Mouse (Mus musculus): ENCODE measurements around the gene Rrp1.

Gene Rrp1

DNA sequence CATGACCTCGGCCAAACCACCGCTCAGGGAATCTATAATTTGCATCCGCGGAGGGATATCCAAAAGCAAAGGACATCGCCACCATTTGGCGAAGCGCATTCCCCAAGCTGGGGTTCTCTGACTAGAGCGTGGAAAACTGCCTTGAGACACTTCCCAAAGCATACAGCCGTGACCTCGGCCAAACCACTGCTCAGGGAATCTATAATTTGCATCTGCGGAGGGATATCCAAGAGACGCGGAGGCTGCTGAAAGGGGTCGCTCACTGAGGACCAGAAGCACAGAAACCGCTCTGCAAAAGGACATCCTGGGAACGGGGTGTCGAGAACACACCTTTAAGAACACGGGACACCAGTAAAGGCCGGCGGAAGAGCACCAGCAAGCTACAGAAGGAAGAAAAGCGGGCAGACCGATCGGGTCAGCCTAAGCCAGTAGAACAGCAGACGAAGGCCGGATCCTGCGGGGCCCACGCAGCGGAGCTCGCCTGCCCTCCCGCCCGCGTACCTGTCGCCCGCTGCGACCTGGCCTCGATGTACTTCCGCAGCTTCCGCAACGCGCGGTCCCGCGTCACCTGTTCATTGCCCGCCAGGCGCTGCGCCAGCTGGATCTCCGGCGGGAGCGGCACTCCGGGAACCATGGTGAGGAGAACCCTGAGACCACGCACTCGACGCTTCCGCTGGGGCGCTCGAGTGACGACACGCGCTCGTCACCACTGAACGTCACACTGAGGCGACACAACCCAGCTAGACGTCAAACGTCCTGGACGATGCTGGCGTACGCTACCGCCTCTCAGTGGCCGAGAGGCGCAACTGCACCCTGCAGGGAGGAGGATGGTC lies at the start of gene Rrp1:
Rrp1 (minus strand) TSS at position 725 of the 833 bp plus-strand sequence.
- DNase-seq (ENCODE audit: low spot score), result peak; percentile 97

DNA sequence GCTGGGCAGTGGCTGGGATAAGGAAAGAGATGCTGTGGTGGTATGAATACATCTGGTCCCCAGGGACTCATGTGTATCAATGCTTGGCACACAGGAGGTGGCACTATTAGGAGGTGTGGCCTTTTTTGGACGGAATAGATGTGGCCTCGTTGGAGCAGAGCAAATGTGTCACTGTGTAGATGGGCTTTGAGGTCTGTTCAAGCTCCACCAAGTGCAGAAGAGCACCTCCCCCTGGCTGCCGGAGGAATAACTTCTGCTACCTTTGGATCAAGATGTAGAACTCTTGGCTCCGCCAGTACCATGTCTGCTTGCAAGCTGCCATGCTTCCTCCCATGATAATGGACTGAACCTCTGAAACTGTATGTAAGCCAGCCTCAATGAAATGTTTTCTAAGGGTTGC lies 48.9 kb upstream of the Rrp1 start:
- no peak for DNase-seq (ENCODE audit: low spot score)

GRCm38 (mm10) chr10:78460463-78460862 lies 47.6 kb upstream of the Rrp1 start:
- DNase-seq (ENCODE audit: low spot score), result no peak

DNA sequence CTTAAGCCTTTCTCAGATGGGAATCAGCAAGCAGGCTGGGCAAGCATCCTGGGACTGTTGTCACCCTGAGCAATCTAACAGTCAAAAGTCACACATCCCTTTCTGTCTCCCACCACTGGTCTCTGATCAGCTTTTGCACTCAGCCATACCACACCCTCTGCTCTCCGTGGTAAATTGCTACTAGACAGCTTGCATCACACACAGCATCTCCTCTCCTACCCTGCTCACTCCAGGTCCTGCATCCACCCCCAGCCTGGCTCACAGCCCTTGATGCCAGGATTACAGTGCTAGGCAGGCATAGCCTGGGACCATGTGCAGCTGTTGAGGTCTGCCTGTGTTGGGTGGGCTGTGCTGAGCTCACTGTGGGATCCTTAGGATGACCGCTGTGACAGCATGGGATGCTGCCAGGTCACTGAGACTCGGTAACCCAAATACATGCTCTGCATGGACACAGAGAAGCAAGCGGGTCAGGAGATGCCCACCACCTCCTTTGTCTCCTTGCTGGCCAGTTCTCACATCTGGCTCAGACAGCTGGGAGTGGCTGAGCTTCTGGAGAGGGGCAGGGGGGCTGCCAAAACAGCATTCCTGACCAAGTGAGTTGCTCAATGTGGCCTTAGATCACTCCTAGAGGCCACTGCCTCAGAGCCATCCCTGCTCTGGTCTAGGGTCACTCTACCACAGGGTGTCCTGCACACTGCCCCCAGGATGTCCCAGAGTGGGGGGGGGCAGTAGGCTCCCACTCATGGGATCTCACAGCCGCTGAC lies 45.7 kb upstream of the Rrp1 start:
- DNase-seq (ENCODE audit: low spot score), result no peak

DNA sequence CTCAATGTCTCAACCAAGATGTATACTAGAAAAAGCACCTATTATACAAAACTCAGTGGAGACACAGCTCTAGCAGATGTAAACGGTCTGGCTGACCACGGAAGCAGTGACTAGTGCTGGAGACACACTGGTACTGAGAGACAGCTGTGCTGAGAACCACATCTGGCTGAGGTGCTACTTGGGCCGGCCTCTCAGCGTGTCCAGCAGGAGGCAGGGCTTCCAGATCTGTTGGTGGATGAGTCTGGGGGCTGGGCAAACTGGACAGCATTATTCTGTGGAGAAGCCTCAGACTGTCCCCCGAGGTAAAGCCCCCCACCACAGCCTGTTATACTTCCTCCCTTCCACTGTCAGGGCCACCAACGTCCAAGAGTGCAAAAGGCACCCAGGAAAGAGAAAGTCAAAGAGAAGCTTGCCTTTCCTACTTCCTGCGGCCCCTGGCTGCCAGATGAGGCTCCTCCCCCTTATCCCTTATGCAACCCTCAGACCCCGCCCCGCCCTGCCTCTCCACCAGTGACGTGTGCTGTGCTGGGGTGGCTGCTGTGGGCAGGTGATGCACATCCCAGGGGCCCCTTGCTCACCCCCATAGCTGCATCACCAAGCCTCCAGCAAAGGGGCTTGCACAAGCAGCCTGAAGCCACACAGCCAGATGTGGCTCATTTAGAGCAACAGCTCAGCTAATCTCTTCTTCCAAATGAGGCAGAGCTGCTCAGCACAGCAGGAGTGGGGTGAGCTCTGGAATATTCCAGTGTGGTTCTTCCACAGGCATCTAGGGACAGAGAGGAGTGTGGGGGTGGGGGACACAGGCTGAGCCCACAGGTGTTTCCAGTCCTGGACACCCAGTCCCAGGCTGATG lies 44.9 kb upstream of the Rrp1 start:
- DNase-seq (ENCODE audit: low spot score), result peak; percentile 46

DNA sequence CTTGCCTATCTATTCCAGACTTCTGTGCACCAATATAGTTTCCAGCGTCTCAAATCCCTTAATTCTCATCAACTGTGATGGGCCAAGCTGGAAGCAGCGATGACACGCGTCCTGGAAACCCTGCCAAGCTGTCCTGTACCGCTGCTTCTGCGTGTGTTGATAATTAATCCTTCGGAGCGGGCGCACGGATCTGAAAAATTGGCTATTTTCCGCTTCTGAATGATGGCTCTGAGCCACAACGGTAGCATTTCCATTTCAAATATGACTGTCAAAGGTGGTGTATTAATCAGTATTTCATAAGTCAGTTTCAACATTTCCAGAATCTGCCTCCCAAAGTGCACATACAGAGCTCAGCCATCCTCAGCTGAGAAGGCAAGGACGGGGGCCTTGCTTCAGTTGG lies 43.9 kb upstream of the Rrp1 start:
- DNase-seq (ENCODE audit: low spot score), result no peak

DNA sequence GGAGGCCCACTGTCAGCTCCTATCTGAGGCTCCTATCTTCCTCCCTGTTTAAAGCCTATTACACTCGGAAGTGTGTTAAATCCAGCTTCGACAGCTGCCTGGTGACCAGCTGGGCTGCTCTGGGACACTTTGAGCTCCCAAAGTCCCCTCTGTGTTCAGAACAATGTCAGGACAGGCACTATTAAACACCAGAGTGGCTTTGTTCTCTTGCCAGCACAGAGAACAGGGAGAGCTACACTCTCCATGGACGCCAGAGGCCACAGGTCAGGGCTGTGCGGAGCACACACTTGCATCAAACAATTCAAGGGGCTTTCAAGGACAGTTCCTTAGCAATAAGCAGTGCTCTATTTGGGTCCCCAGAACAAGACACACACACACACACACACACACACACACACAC lies 39.8 kb upstream of the Rrp1 start:
- DNase-seq (ENCODE audit: low spot score), result no peak

- no peak for DNase-seq (ENCODE audit: low spot score)
Observed at GRCm38 (mm10) chr10:78450761-78451160, 37.9 kb upstream of the Rrp1 start.

DNA sequence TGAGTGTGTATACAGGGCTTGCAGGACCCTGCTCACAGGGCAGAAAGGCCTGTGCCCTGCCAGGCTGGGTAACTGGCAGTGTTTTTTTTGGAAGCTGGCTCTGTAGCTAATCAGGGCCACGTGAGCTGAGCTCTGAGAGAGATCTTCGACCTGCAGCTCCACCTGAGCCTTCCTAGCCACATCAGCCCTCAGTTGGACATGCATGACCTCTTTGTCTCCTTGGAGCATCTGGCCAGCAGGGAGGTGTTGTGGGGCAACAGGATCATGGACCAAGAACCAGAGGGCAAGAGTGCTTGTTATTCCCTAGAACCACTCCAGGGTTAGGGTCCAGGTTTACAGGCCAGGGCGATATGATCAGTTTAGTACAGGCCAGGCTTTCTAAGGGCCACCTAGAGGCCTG lies 34.6 kb upstream of the Rrp1 start:
- no peak for DNase-seq (ENCODE audit: low spot score)

GRCm38 (mm10) chr10:78446195-78446594 lies 33.4 kb upstream of the Rrp1 start:
- no peak for DNase-seq (ENCODE audit: low spot score)

- no peak for DNase-seq (ENCODE audit: low spot score)
Observed at GRCm38 (mm10) chr10:78442292-78442691, 29.4 kb upstream of the Rrp1 start.

DNA sequence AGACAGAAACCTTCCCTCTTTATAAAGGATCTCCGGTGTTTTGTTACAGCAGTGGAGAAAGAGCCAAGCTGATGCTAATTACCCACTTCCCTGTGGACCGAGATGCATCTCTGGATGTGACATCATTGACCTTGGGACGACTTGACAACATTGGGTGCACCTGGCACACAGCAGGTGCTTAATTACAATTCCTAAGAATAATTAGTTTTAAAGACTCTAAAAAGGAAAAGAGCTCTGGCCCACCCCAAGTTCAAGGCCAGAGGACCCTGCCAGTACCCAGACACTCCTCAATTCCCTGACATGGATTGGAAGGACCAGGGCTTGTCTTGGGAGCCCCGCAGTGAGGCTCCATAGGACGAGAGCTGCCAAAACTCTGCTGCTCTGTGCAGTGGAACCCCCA lies 28.8 kb upstream of the Rrp1 start:
- DNase-seq (ENCODE audit: low spot score), result no peak

GRCm38 (mm10) chr10:78440812-78441211 lies 28.0 kb upstream of the Rrp1 start:
- DNase-seq (ENCODE audit: low spot score), result no peak

- DNase-seq (ENCODE audit: low spot score), result no peak
Observed at GRCm38 (mm10) chr10:78439990-78440389, 27.1 kb upstream of the Rrp1 start.

GRCm38 (mm10) chr10:78439550-78439949 lies 26.7 kb upstream of the Rrp1 start:
- no peak for DNase-seq (ENCODE audit: low spot score)

DNA sequence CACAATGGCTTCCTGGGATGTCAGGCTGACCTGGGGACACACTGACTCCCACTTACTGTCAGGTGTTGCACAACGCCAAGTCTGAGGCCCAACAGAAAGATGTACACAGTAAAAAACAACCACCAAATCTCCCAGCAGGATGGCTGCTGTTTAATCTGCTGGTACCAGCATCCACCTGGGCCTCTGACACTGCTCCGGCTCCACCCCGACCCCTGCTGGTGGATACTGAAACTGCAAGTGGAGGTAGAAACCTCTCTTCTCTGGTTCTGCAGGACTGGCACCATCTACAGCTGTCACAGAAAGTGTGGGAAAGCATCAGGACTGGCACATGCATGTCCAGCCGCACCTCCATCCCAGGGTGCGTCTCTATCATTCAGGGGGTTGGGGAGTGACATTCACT lies 25.3 kb upstream of the Rrp1 start:
- DNase-seq (ENCODE audit: low spot score), result peak; percentile 75

GRCm38 (mm10) chr10:78432853-78433252 lies 20.0 kb upstream of the Rrp1 start:
- DNase-seq (ENCODE audit: low spot score), result no peak

DNA sequence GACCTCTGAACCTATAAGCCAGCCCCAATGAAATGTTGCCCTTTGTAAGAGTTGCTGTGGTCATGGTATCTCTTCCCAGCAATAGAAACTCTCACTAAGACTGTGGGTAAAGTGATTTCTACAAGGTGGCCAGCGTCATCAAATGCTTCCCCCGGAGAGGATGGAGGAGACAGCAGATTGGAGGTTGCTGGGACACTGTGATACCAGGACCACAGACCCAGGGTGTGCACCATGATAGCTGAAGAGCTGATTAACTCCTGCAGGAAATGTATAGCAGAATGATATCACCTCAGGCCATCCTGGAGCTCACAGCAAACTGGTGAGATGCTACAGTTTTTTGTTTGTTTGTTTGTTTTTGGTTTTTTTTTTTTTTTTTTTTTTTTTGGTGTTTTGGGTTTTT lies 16.9 kb upstream of the Rrp1 start:
- DNase-seq (ENCODE audit: low spot score), result no peak

DNA sequence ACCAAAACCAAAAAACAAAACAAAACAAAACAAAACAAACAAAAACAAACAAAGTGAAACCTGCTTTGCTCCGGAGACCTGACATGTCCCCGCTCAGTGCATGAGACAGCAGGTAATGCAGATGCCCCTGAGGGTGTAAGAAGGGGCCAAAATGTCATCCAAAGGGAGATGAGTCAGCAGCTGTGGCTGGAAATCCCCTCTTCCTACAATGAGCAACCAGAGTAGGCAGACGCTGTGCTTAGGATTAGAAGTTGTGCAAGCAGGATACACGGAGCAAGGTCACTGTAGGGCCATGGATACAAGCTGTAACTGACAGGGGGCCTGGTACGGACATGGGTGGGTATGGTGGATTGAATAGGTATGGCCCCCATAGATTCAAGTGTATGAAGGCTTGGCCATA lies 16.3 kb upstream of the Rrp1 start:
- no peak for DNase-seq (ENCODE audit: low spot score)

GRCm38 (mm10) chr10:78428070-78428469 lies 15.2 kb upstream of the Rrp1 start:
- no peak for DNase-seq (ENCODE audit: low spot score)

DNA sequence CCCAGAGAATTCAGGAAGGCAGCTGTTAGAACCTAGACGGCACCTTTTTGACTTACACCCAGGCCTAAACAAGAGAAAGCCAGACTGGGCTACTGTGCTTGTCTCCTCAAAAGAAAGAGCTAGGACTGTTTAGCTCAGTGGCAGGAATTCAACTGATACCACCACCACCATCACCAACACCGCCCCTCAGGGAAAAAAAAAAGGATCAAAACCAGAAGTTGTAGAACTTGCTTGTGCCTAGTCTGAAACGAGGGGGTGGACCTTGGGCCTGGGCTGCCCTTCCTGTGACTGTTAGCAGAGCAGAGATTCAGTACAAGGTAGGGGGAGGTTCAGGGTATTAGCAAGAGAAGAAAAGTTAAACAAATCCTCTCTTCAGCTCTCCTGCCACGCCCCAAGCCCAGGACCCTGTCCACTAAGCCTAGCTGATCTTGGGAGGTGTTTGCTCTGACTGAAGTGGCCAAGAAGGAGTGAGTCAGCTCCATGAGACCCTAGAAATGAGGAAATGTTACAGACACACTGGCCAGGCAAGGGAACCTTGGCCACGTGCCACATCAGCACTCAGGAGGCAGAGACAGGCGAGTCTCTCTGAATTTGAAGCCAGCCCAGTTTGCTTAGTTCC lies 13.4 kb upstream of the Rrp1 start:
- no peak for DNase-seq (ENCODE audit: low spot score)

Data from ovary, postnatal 14 days (tissue).